Mouse (Mus musculus): ENCODE results near the gene D130043K22Rik.

The D130043K22Rik gene

DNA sequence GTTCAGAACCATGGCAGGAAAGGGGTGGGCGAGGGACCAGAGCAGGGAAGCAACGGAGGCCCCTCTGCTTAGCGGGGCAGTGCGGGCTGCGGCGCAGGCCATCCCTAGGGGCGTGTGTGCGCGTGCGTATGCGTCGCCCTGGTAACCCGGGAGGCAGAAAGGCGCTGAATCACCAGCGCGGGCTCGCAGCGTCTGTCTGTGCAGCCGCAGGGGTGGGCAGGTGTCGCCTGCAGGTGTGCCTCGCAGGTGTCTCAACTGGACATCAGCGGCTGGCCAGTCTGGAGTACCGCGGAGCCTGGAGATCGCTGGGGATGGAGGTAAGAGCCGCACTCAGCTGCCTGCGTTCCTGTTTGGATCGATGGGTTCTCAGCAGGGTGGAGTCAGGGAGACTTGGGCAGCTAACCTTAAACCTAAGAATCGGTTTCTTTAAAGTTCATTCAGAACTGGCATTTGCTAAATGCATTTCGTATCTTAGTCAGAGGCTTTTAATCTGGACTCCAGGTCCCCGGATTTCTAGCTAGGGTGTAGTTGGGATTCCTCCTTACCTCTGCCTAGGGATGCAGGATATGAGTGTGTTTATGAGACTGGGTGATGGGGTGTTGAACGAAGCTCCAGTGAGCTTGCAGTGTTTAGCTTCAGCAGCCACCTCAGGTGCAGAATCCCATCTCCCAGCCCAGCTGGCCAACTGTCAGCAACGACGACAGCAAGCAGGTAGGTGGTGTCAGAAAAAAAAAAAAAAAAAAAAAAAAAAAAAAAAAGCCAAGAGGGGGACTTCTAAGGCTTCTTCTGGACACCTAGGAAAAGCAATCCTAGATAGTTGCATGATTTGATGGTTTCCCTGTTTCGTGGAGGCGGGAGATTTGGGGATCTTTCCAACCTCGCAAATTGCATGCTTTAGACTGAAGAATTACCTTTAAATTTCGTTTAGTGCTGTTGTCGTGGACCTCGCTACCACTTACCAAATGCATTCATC lies at the start of gene D130043K22Rik:
TSS of gene D130043K22Rik (plus strand) at position 153 of the 973 bp plus-strand sequence.
- in situ Hi-C loops (cut with MboI; ENCODE audit: low sequenced_read_pairs): no loop called here

DNA sequence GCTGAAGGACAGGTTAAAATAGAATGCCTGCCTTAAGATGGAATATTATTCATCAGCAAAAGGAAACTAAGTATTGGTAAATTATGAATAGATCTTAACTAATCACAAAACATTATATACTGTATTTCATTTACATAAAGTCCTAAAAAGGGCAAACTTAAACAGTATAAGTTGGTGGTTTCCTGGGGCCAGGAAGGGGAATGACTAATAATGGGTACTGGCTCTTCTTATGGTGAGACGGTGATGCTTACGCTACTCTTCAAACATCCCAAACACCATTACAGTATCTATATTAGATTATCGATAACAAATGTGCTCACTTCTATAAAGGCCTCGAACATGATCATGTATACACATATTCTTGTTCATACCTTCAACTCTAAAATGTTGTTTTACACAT lies 46.2 kb upstream of the D130043K22Rik start:
- in situ Hi-C loops (cut with MboI; ENCODE audit: low sequenced_read_pairs): no loop called here

DNA sequence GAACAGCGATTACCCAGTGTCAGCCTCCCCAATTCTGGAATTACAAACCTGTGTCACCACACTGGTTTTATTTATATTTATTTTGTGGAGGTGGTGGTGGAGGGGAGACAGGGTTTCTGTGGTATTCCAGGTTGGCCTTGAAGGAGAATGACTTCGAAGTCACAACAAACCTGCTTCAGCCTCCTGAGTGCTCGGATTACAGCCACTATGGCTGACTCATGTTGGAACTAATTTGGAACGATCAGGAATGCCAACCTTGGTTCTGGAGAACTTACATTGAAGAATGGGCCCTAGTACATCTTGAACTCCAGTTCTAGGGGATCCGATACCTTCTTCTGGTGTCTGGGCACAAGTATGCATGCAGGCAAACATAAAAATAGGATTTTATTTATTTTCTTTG lies 45.6 kb upstream of the D130043K22Rik start:
- in situ Hi-C loops (cut with MboI; ENCODE audit: low sequenced_read_pairs): no loop called here

DNA sequence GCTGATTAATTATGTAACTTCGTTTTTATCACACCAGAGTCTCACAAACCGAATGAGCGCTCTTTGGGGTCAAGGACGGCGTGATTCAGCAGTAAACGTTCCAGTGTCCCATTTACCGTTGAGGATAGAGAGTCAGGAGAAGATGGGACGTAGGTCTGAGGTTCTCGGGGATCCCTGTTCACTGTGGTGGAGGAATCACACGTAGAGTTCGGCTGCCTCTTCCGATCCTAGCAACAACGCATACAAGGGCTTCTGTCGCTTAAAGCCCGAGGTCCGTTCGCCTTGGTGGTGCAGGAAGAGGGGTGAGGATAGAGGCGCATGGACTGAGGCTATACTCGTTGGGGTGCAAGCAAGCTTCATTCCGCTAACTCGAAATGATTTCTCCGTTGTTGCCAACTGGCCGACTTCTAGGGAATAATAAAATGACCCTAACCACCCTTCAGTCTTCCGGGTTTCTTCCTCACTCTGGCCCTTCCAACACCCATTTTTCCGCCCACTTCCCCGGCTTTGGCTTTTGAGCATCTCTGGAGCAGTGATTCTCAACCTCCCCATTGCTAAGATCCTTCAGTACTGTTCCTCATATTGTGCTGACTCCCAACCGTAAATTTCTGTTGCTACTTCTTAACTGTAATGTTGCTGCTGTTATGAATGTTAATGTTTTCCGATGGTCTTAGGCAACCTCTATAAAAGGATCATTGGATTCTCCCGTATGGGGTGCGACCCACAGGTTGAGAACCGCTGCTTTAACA lies 44.8 kb upstream of the D130043K22Rik start:
- in situ Hi-C loops (cut with MboI; ENCODE audit: low sequenced_read_pairs): no loop called here

DNA sequence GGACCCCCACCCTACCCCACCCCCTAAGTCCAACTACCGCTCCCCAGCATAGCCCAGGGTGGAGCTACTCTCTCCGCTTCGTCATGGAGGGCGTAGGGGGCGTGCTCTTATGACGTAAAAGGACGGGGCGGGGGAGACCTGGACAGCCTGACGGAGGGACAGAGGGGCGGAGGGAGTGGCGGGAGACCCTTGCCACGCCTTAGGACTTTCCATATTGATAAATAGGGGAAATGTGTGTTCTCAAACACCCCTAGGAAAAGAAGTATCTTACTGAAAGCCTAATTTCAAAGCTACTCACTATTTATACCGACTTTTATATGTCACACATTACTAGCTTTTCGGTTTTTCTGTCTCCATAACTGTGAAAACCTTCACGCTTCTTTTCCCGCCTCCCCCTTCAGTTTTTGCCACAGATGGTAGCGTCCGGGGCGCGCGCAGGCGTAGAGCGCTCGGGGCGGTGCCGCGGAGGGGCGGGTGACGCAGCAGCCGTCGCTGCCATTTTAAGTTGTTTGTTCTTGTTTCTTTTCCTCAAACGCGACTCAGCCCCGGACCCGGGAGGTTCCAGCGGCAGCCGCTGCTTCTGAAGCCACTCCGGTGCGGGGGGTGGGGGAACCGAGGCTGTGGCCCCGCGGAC lies 44.1 kb upstream of the D130043K22Rik start:
- in situ Hi-C loops (cut with MboI; ENCODE audit: low sequenced_read_pairs): no loop called here

DNA sequence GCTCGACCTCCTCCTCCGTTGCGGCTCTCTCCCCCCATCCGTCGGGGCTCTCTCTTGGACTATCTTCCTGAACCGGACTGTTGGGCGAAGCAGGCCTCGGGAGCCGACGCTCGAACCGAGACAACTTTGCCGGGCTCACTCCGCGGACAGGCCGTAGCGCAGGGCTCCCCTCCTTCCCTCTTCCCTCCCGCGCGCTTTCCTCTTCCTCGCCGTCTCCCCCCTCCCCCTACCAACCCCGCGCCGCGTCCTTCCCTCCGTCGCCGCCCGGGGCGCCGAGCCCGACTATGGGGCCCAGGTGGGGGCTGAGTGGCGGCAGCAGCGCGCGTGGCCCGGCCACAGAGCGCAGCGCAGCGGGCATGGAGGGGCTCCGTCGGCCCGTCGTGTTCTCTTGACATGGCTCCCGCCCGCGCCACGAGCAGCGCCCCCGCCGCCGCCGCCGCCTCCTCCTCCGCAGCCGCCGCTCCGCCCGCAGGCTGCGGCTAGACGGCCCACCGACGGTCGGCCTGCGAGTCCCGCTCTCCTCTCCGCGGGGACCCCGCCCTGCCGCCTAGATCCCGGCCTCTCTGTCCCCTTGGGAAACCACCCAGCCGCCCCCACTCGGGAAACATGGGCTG lies 43.5 kb upstream of the D130043K22Rik start, which contains the start of gene BC005537:
TSS of gene BC005537 (plus strand) at position 350 of the 614 bp plus-strand sequence.
- in situ Hi-C loops (cut with MboI; ENCODE audit: low sequenced_read_pairs): no loop called here

DNA sequence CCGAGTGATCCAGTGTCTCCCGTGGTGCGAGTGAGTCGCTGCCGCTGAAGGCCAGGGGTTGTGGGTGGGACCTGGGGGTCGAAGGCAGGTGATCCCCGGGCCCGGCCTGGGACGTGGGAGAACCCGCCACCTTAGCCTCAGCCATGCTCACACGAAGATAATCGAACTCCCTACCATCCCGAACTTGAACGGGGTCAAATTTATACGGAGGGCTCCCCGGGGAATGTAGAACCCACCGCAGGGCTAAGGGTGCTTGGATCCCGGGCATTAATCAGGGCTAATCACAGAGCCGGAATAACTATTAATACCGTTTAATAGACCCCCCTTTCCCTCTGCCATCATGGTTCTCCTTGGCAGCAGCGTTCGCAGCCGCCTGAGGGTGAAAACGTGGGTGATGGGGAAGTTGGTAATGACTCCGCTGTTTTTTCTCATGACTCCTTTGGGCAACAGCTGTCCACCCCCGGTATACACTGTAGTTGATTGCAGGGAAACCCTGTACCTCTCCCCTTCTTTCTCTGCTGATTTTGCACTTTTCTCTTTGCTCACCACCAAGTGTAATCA lies 42.7 kb upstream of the D130043K22Rik start:
- in situ Hi-C loops (cut with MboI; ENCODE audit: low sequenced_read_pairs): no loop called here

DNA sequence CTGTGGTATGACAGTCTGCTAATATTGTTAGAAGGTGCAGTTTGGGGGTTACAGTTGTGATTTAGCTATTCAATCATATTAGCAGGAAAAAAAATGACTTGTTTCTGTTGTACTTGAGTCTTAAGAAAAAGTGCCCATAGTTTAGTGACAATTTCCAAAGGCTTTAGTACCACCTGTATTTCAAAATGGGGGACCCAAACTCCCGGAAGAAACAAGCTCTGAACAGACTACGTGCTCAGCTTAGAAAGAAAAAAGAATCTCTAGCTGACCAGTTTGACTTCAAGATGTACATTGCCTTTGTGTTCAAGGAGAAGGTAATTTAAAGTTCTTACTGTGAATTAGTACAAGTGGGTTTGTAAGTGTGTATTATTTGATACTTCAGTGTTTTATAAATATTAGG lies 41.7 kb upstream of the D130043K22Rik start:
- in situ Hi-C loops (cut with MboI; ENCODE audit: low sequenced_read_pairs): no loop called here

DNA sequence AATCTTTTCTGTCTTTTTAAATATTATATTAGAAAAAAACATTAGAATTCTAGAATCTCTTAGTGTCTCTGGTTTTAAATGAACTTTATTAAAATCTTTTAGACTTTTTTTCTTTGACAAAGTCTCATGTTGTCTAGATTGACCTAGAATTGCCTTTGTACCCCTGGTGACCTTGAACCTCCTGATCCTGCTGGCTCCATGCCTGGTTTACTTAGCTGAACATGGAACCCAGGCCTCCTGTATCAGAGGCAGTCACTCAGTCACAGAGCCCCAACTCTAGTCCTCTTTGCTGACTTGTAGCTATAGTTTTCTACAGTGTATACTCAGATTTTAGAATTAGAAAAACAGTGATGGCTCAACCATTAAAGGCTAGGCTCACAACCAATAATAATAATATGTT lies 38.9 kb upstream of the D130043K22Rik start:
- in situ Hi-C loops (cut with MboI; ENCODE audit: low sequenced_read_pairs): no loop called here

DNA sequence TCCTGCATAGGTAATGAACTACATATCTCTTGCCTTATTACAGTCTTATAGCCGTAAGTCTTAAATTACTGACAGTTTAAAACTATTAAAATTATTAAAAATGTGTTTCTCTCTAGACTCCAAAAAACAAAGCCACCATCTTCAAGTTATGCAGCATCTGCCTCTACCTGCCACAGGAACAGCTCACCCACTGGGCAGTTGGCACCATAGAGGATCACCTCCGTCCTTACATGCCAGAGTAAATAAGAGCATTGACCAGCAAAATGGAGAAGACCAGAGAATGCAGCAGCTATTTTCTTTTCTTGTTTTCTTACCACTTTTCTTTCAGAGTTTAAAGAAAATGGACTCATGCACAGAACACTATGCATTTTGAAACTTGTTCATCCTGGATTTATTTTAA lies 32.4 kb upstream of the D130043K22Rik start:
- in situ Hi-C loops (cut with MboI; ENCODE audit: low sequenced_read_pairs): no loop called here

DNA sequence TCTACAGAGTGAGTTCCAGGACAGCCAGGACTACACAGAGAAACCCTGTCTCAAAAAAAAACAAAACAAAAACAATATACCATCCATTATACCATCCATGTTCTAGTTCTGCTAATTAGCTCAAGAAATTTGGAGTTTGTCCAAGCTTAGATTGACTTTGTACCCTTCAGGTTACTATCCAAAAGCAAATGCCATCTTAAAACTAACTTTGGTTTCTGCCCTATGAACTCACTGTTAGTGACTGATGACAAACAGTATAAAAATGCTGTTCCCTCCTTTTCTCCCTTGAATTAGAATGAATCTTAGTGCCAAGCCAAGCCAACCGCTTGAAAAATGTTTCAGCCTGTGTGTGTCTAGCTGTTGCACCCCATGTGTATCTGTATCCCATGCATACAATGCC lies 30.3 kb upstream of the D130043K22Rik start:
- in situ Hi-C loops (cut with MboI; ENCODE audit: low sequenced_read_pairs): no loop called here

DNA sequence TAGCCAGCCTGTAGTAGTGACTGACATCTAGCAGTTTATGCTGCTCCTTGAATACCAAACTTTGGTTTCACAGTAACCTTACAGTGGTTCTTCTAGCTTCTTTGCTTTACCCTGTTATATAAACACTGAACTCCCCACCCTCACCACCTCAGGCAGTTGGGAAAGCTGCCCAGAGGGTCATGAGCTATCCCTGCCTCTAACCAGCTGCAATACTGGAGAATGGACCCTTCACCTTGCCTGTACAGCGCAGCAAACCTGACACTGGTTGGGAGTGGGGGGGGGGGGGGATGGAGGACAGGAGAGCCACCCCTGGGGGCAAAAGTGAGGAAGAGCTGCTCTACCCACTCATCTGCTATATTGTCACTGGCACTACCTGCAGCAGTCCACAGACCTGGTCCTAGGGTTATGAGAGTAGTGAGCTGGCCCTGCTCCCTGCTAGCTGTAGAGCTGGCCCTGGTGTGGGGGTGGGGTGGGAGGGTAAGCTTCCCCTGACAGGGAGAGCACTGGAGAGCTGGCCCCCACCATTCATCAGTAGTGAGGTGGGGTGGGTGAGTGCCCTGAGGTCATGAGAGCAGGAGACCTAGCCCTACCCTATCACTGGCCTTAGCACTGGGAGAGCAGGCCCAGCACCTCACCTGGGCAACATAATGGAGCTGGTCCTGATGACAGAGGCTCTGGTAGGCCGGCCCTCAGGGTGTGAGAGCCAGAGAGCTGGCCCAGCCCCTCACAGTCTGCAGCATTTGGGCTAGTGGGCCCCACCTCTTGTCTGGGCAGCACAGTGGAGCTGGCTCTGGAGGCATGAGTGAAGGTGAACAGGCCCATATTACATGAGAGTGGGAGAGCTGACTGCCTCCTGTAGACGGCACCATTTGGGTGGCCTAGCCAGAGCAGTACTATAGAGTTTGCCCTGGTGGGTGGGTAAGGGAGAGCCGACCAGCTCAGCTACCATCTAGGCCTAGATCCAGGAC lies 28.5 kb upstream of the D130043K22Rik start:
- in situ Hi-C loops (cut with MboI; ENCODE audit: low sequenced_read_pairs): no loop called here

DNA sequence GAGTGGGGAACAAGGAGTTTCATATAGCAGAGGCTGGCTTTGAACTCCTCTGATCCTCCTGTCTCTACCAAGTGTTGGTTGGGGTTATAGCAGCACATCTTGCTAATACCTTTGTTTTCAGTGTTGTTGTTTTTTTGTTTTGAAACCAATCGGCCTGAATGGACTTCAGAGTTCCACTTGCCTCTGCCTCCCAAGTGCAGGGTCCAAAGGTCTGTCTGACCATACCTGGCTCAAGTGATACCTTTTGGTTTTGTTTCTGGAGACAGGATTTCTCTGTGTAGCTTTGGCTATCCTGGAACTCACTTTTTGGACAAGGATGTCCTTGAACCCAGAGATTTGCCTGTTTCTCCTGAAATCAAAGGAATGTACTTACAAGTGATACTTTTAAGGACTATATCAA lies 25.0 kb upstream of the D130043K22Rik start:
- in situ Hi-C loops (cut with MboI; ENCODE audit: low sequenced_read_pairs): no loop called here

DNA sequence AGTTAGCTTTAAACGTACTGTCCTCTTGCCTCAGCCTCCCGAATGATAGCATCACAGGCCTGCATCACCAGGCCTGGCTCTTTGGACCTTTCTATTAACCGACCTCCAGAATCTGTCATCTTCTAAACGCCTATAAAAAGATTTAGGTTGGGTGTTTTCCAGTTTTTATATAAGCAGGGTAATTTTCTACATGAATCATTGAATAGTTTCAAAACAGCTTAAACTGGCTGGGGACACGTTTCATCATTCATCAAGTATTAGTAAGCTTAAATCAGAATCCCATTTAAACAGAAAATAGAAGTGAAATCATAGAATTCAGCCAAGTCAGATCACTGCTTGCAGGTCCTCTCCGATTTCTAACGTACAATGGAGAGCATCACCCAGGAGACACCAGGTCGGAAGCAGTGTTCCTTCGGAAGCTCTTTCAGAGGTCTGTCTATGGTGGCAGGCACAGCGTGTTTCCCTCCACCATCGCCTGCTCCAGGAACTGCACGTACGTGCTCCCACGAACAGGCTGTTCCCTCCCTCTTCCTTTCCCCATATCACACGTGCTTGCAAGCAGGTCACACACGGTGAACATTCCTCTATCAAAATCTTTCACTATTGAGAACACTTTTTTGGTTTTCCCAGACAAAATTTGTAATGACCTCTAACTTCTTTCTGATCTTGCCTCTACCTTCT lies 22.1 kb upstream of the D130043K22Rik start:
- in situ Hi-C loops (cut with MboI; ENCODE audit: low sequenced_read_pairs): no loop called here

DNA sequence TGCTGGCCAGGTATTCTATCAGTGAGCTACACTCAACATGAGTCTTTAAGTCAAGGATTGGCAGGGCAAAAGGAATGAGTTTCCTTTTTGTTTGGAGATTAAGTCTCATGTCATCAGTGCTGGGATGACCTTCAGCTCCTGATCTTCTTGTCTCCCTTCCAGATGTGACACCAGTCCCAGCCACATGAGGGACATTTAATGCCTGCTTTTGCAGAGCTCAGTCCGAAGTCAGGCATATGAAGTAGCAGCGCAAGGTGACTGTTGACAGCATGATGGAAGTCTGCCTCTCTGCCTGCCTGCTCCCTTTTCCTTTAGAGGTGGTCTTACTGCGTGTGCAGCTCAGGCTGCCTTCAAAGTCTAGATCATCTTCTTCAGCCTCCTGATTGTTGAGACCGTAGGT lies 20.3 kb upstream of the D130043K22Rik start:
- in situ Hi-C loops (cut with MboI; ENCODE audit: low sequenced_read_pairs): no loop called here

DNA sequence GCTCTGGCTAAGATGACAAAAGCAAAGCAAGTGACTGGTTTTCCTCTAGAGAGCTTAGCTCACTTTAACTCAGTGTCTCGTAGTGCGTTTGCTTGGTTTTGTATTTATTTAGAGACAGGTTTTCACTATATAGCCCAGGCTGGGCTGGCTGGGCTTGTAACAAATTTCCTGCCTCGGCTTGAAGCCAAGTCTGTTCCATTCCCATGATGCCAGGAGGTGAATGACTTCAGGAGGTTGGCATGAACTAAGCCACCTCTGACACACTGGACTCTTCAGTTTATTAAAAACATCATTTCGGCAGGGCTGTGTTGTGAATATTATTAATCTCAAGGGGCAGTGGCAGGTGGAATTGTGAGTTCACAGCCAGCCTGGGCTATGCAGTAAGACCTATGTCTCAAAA lies 19.3 kb upstream of the D130043K22Rik start:
- in situ Hi-C loops (cut with MboI; ENCODE audit: low sequenced_read_pairs): no loop called here

DNA sequence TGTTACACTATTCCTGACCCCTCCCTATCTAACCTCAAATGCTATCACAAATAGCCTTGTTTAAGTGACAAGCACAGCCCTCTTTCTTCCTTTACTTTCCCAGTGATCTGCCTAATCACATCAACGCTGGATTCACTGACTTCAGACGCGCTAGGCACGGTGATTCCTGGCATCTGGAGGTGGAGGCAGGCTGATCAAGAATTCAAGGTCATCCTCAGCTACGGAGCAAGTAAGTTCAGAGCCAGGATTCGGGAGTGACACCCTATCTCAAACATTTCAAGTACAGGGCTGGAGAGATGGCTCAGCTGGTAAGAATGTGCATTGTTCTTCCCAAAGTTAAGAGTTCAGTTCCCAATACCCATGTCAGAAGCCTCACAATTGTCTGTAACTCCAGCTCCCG lies 18.8 kb upstream of the D130043K22Rik start:
- in situ Hi-C loops (cut with MboI; ENCODE audit: low sequenced_read_pairs): no loop called here

DNA sequence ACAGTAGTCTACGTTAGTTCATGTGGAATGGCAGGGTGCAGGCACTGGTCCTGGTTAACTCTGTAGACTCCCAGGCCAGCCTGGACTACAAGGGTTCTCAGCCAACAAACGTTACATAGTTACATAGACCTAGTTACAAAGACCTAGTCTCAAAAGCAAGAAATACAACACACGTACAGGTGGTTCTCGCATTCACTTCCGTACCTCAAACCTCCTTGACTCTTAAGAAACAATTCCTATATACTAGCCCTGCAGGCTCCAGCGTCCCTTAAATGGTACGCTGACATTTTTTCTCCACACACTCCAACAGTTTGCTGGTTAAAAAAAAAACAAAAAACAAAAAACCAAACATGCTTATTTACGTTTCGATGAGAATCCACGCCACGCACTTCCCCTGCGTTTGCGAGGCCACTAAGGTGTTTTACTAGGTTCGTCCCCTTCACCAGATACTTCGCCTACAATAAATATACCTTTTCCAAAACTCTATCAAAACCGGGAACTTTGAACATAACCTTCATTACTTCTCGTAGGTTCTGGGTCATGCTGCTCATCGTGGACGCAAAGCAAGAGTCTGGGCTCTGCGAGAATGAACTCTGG lies 14.1 kb upstream of the D130043K22Rik start:
- in situ Hi-C loops (cut with MboI; ENCODE audit: low sequenced_read_pairs): no loop called here
